Mouse (Mus musculus) brain, embryonic 18.5 days (tissue): ENCODE measurements around the gene Ankrd54.

ENCODE experiments used
- DNase-seq: peaks from one replicate; pipeline ENCODE4 v3.0.0-alpha.2; 2012; ENCODE audit warnings: low read depth, low spot score

The Ankrd54 gene

GRCm38 (mm10) chr15:79075658-79076365 lies 13.1 kb upstream of the Ankrd54 start:
- no peak for DNase-seq

GRCm38 (mm10) chr15:79074913-79075532 lies 12.3 kb upstream of the Ankrd54 start, which contains the start of gene Eif3l:
Gene Eif3l, plus strand, starts transcription at chr15:79075179.
- peak; percentile 77 for DNase-seq

- DNase-seq = no peak
These were observed 11.8 kb upstream of the Ankrd54 start for GRCm38 (mm10) chr15:79074446-79074845.

- no peak for DNase-seq
These were observed 11.1 kb upstream of the Ankrd54 start for GRCm38 (mm10) chr15:79073752-79074151.

- no peak for DNase-seq
These were observed 8.7 kb upstream of the Ankrd54 start for GRCm38 (mm10) chr15:79071117-79072039.

DNA sequence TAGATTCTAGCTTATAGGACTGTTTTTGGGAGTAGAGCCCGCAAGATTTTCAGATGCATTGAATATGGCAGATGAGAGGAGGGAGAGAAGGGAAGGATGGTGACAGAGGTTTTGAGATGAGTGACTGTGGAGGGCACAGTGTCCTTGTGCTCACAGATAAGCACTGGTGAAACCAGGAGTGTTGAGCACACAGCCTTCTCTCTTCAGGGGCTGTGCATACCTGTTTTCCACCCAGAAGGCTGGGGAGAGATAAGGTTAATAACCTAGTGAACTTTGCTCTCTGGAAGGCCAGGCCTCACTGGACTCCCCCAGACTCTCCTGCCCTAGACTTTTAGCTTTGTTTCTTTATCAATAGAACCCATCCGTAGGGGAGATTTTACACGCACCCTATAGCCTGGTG lies 5.7 kb upstream of the Ankrd54 start:
- DNase-seq = no peak

DNA sequence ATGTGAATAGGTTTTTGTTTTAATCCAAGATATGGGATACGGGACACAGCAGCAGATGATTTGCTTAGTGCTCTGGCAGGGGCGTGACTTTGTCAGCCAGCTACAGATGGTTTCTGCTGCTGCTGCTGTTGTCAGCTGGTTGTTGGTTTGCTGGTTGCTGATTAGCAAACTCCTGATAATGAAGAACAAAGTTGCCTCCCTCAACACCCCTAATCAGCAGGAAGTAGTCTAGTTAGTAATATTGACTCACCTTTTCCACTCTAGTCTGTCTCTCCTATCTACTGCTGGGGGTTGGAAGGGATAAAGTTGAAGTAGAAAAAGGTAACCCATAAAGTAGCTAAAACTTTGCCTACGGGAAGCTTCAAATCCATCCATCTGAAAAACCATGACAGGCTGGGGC lies 4.9 kb upstream of the Ankrd54 start:
- DNase-seq = no peak

DNA sequence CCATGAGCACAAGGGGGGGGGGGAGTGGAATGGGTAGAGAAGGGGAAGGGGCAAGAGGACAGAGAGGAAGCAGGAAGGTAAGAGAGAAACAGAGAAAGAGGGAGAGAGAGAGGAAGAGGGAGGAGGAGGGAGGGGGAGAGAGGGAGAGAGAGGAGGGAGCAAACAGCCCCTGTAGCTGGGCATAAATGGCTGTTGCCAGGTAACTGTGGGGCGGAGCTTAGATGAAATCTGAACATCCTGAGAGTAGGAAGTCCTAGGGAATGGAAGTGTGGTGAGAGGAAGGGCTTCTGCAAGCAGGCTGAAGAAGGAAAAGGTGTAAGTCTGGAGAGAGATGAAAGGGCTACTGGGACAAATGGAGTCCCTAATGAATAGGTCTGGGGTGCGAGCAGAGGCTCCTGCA lies 3.6 kb upstream of the Ankrd54 start:
- no peak for DNase-seq

GRCm38 (mm10) chr15:79065086-79065770 lies 2.5 kb upstream of the Ankrd54 start:
- no peak for DNase-seq

DNA sequence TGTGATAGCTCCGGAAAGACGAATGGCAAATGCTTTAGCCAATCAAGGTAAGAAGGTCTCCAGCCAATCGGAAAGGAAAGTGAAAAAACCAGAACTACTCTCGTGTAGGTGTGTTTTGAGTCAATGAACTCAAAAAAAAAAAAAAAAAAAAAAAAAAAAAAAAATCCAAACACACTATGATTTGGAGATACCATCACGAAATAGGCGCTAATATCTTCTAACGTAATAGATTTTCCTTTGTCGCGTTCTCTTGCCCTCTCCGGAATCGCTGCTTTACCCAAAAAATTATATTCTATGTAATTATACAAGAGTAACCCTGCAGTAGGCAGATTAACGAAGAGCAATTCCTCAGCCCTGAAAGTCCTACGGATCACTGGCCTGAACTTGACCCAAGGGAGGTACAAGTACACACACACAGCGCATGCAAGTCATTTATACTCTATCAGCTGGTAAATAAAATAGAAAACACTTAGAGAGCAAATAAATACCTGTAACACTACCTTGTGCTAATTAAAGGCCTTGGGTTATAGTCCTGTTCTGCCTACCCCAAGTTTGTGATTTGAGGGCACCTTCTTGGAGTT lies 557 bp upstream of the Ankrd54 start:
- DNase-seq = no peak

- no peak for DNase-seq
These were observed 1.7 kb downstream of the Ankrd54 start for GRCm38 (mm10) chr15:79060887-79061565.

- DNase-seq = no peak
These were observed 4.8 kb downstream of the Ankrd54 start for GRCm38 (mm10) chr15:79057850-79058249.

- DNase-seq = no peak
These were observed 6.1 kb downstream of the Ankrd54 start for GRCm38 (mm10) chr15:79056601-79057000.

GRCm38 (mm10) chr15:79052366-79052765 lies 10.3 kb downstream of the Ankrd54 start:
- no peak for DNase-seq

GRCm38 (mm10) chr15:79051461-79052360 lies 11.0 kb downstream of the Ankrd54 start:
- DNase-seq = no peak

DNA sequence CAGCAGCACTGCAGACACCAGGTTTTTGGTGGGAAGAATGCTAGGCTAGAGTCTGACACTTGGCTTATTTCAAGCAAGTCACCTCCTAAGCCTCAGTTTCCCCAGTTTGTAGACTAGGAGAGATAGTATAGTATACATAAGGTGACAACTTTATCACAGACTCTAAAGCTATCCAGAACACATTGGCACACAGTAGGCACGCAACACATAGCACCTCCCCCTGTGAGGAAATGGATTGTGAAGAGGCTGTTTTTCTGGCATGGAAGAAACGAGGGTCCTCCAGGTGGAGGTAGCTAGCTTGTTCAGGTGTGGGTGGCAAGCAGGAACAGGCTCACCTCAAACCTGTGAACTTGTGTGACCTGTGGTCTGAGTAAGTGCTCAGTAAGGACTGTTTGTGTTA lies 11.7 kb downstream of the Ankrd54 start:
- DNase-seq = no peak

GRCm38 (mm10) chr15:79050160-79050845 lies 12.4 kb downstream of the Ankrd54 start:
- DNase-seq = no peak

DNA sequence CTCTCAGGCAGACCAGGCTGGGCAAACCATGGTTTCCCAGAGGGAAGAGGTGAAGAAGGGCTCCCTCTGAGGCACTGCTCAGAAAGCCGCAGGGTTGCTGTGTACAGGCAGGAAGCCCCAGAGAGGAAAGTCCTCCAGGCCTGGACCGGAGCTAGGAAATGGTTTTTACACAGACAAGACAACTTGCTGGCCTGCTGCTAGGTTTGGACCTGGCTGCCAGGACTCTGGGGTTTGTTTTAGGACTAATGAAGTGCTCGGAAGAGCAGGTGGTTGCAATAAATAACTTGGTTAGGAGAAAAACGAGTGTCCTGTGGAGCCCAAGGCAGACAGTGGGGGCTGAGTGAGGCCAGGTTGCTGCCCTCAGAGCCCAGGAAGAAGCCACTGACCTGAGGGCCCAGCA lies 14.5 kb downstream of the Ankrd54 start:
- DNase-seq = no peak

- DNase-seq = no peak
These were observed 17.9 kb downstream of the Ankrd54 start for GRCm38 (mm10) chr15:79044837-79045236.
